Mouse (Mus musculus) cortical plate, adult 2 months (tissue): ENCODE data around the gene Mxi1.

Experiments used
- CTCF ChIP-seq: fragments of 200-500 bp; IDR thresholded peaks from 2 replicates; pipeline ENCODE4 v1.5.1; 2011; ENCODE audit warnings: mild to moderate bottlenecking, control low read depth, low read length; ENCODE audit not compliant: insufficient read depth; ENCODE audit errors: extremely low read depth
- POLR2A ChIP-seq: fragments of 200-500 bp; IDR thresholded peaks from 2 replicates; pipeline ENCODE4 v1.6.1; 2011; ENCODE audit warnings: mild to moderate bottlenecking, low read length, control low read depth; ENCODE audit not compliant: insufficient read depth; ENCODE audit errors: extremely low read depth

DNA sequence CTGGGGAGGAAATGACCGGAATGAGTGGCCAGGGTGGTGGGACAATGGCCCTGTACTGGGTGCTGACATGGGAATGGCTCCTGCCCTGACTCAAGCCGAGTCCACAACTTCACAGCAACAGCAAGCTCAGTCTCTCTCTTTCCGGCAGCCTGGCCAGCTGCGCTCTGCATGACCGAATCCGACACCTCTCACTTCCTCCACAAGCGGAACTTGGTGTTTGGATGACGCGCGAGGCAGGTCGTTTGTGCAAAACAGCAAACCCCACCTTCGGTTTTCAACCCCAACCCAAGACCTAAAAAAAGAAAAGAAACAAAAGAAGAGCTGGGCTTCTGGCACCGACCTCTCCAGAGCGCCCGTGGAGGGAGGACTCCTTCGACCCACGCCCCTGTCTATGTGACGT is 114.3 kb downstream of the Mxi1 start:
- TF ChIP-seq POLR2A (no peak), CTCF (no peak)
